Mouse (Mus musculus) ovary, adult 18-20 months (tissue): Measurements from ENCODE around the gene Pglyrp1.

Experiments
- DNase-seq: peaks from one replicate; pipeline ENCODE4 v3.0.0; 2022; ENCODE audit warnings: low spot score, mixed read lengths

The Pglyrp1 gene

DNA sequence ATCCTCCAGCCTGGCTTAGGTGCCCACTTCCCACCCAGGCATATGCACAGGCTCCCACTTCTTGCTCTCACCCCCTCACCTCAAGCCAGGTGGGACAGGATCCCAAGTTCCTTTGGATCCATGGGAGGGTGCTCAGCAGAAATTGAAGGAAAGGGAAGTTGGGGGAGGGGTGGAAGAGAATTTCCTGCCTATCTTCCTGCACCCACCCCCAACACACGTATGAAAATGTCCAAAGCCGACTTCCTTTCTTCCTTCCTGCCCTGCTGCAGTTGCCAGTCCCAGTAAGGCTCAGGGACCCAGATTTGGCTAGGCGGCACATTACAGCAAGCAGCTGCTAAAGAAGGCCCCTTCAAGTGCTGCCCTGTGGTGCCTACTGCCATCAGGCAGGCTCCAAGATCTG, 56.6 kb downstream of the Pglyrp1 start:
- DNase-seq, result no peak
